Mouse (Mus musculus): Measurements from ENCODE around the gene Galnt12.

Gene Galnt12

GRCm38 (mm10) chr4:47151553-47152183 lies 60.0 kb downstream of the Galnt12 start:
- DNase-seq (ENCODE audit: low spot score), result peak; percentile 75

GRCm38 (mm10) chr4:47161103-47161755 lies 69.5 kb downstream of the Galnt12 start:
- no peak for DNase-seq (ENCODE audit: low spot score)

DNA sequence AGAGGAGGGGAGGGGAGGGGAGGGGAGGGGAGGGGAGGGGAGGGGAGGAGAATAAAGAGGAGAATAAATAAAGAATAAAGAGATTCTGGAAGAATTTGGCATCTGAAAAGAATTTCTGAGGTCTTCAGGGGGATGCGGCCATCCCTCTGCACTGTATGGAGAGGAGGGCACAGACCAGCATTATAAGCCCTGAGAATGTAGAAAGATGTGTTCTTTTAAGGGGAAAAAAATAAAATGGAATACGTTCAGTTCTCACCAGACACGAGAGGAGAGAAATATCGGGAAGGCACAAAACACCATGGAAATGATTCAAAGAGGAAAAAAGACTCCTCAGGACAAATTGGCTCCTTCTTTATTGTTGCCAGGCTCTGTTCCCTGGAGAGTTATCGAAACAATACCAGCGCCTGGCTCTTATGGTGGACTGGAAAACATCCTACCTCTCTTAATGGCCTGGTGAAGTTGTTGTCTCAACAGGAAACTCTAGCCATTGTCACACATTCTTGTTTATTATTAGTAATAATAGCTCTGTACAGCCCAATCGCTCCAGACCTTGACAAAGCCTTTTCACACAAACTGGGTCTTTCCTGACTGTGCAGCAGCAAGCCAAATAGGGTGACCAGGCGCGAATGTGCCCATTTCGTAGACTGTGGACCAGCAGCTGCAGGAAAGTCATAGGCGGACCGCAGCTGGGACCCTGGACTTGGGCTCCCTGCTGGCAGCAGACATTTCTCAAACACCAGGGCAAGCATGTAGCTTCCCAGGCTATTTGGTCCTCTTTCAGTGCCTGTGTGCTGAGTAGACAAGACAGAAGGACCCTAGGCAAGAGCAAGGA lies 70.3 kb downstream of the Galnt12 start:
- no peak for DNase-seq (ENCODE audit: low spot score)

DNA sequence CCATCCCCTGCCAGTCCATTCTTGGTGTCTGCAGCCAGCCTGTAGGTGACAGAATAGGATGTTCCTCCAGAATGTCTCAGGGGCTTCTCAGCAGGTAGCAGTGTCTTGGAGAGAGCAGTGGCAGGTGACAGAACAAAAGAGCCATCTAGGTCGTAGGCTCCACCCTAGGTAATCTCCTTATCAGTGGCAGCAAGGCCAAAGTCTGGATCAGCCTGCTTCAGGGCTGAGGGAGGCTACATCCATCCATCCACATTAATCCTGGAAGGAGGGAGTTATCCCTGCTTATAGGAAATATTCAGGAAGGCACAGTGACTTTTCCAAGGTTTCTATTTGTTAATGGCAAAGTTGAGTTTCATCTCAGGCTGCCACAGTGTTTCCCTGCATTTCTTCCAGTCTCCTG lies 80.6 kb downstream of the Galnt12 start:
- no peak for DNase-seq (ENCODE audit: low spot score)
